Mouse (Mus musculus): ENCODE results near the gene Lamc1. TPM values are rescaled to one million over a fixed set of nuclear protein-coding genes. Genes with fewer than 3 reads are reported as not detected.

Gene Lamc1
- polyA plus RNA-seq, 1 experiment from 2014 or later: 112 TPM

GRCm38 (mm10) chr1:153174801-153175200, 157.8 kb downstream of the Lamc1 start:
- H3K9me3 ChIP-seq (ENCODE audit: control insufficient read depth, low read length): no peaks in the 10 kb centered on the region
- DNase-seq (ENCODE audit: low spot score): no peak
- H3K9ac ChIP-seq (ENCODE audit: low read length): no peak overlapping the region
- no peak overlapping the region for H3K4me3 ChIP-seq (ENCODE audit: low read depth, low read length)
- whole genome bisulfite sequencing: 57% methylated on average over 12 of the region's 12 CpGs
- no peaks in the 10 kb centered on the region for H3K36me3 ChIP-seq (ENCODE audit: control insufficient read depth, insufficient read depth, low read length)
- peak; percentile 50; the same call in 1 of the 2 replicates for ATAC-seq (replicated peaks; ENCODE audit: low FRiP score, low TSS enrichment, low read depth)
- H3K4me1 ChIP-seq (replicated peaks; ENCODE audit: control insufficient read depth, insufficient read depth, low read length): peaks cover 18% of the 10 kb centered on the region
- H3K4me2 ChIP-seq (ENCODE audit: low read length): no peak overlapping the region
- no peak overlapping the region for H3K27ac ChIP-seq (ENCODE audit: low read depth)
- H3K27me3 ChIP-seq (replicated peaks; ENCODE audit: control insufficient read depth, insufficient read depth, low read length): no peaks in the 10 kb centered on the region

GRCm38 (mm10) chr1:153173276-153173675, 159.3 kb downstream of the Lamc1 start:
- no peak overlapping the region for H3K4me3 ChIP-seq (ENCODE audit: low read depth, low read length)
- H3K36me3 ChIP-seq (ENCODE audit: control insufficient read depth, insufficient read depth, low read length): no peaks in the 10 kb centered on the region
- no peaks in the 10 kb centered on the region for H3K27me3 ChIP-seq (replicated peaks; ENCODE audit: control insufficient read depth, insufficient read depth, low read length)
- WGBS: 77% methylated on average over 3 of the region's 3 CpGs
- H3K4me1 ChIP-seq (replicated peaks; ENCODE audit: control insufficient read depth, insufficient read depth, low read length): peaks cover 18% of the 10 kb centered on the region
- DNase-seq (ENCODE audit: low spot score) (no peak), ATAC-seq (replicated peaks; ENCODE audit: low FRiP score, low TSS enrichment, low read depth) (no peak)
- H3K4me2 ChIP-seq (ENCODE audit: low read length): no peak overlapping the region
- H3K9ac ChIP-seq (ENCODE audit: low read length): no peak overlapping the region
- no peaks in the 10 kb centered on the region for H3K9me3 ChIP-seq (ENCODE audit: control insufficient read depth, low read length)
- no peak overlapping the region for H3K27ac ChIP-seq (ENCODE audit: low read depth)

DNA sequence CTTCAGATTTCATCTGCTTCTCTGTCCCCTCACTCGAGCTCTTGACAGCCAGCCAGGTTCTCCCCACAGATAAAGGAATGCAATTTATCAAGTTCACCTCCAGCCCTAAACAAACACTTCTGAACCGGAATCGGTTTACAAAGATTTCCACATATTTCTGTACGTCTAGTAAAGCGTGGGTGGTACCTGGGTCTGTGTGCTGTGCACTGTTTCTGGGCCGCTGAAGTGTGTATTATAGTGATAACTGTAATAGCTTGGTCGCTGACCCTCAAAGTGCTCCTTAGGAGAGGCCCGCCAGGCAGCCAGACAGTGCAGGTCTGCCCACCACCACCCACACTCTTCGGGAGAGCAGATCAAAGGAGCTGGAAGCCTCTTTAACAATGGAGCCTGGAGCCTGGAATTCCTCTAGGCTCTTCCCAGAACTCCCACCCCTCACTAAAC, 160.3 kb downstream of the Lamc1 start:
- WGBS: 7% methylated on average over 9 of the region's 9 CpGs
- 0 out of 2 replicates have a peak overlapping the region, but pooled peaks have one; percentile 33 for H3K27ac ChIP-seq (ENCODE audit: low read depth)
- H3K27me3 ChIP-seq (replicated peaks; ENCODE audit: control insufficient read depth, insufficient read depth, low read length): no peaks in the 10 kb centered on the region
- no peak overlapping the region for H3K4me2 ChIP-seq (ENCODE audit: low read length)
- DNase-seq (ENCODE audit: low spot score): no peak
- no peaks in the 10 kb centered on the region for H3K36me3 ChIP-seq (ENCODE audit: control insufficient read depth, insufficient read depth, low read length)
- H3K9me3 ChIP-seq (ENCODE audit: control insufficient read depth, low read length): no peaks in the 10 kb centered on the region
- 0 out of 2 replicates have a peak overlapping the region, but pooled peaks have one; percentile 10 for H3K9ac ChIP-seq (ENCODE audit: low read length)
- peaks cover 18% of the 10 kb centered on the region for H3K4me1 ChIP-seq (replicated peaks; ENCODE audit: control insufficient read depth, insufficient read depth, low read length)
- H3K4me3 ChIP-seq (ENCODE audit: low read depth, low read length): no peak overlapping the region
- no peak for ATAC-seq (replicated peaks; ENCODE audit: low FRiP score, low TSS enrichment, low read depth)

DNA sequence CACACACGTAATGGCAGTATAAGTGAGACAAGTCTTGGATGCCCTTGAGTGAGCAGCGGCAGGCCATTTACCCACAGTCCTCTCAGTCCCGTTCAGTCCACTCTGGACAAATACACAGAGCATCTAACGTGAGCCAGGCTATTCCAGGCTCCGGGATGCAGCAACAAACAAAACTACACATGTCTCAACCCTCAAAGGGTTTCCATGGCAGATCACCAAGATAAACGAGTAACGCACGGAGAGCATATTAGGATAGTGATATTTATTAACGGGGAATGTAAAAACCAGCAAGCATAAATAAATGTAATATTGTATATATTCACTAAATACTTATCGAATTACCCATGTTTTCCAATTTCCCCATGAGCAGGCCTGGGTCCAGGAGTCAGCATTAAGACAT, 161.6 kb downstream of the Lamc1 start:
- DNase-seq (ENCODE audit: low spot score) (no peak), ATAC-seq (replicated peaks; ENCODE audit: low FRiP score, low TSS enrichment, low read depth) (no peak)
- no peak overlapping the region for H3K27ac ChIP-seq (ENCODE audit: low read depth)
- no peak overlapping the region for H3K4me2 ChIP-seq (ENCODE audit: low read length)
- peaks cover 18% of the 10 kb centered on the region for H3K4me1 ChIP-seq (replicated peaks; ENCODE audit: control insufficient read depth, insufficient read depth, low read length)
- H3K36me3 ChIP-seq (ENCODE audit: control insufficient read depth, insufficient read depth, low read length): no peaks in the 10 kb centered on the region
- H3K27me3 ChIP-seq (replicated peaks; ENCODE audit: control insufficient read depth, insufficient read depth, low read length): no peaks in the 10 kb centered on the region
- no peak overlapping the region for H3K4me3 ChIP-seq (ENCODE audit: low read depth, low read length)
- H3K9ac ChIP-seq (ENCODE audit: low read length): no peak overlapping the region
- 69% methylated on average over 10 of the region's 10 CpGs for whole genome bisulfite sequencing
- no peaks in the 10 kb centered on the region for H3K9me3 ChIP-seq (ENCODE audit: control insufficient read depth, low read length)

Other genes with a start within 250 kb of the Lamc1 start
- gene Lamc2, start 146.3 kb downstream of the Lamc1 start, polyA plus RNA-seq (2014; fragmentation: Nextera tagmentation; extraction: Ambion mirVana): 9.2 and 10.8 TPM in 2 replicates
- 0.27 and 0.37 TPM in 2 replicates for gene Shcbp1l, start 92.4 kb upstream of the Lamc1 start, polyA plus RNA-seq (2014; fragmentation: Nextera tagmentation; extraction: Ambion mirVana)
- 25.5 and 25.8 TPM in 2 replicates for gene Dhx9, start 154.9 kb upstream of the Lamc1 start, polyA plus RNA-seq (2014; fragmentation: Nextera tagmentation; extraction: Ambion mirVana)
- gene Npl, start 217.3 kb upstream of the Lamc1 start, polyA plus RNA-seq (2014; fragmentation: Nextera tagmentation; extraction: Ambion mirVana): 8.3 and 9.0 TPM in 2 replicates

Measured in intestine, embryonic 14.5 days (tissue).